Mouse (Mus musculus) left cerebral cortex, adult 2 months (tissue): ENCODE measurements around the gene Cldn24. TPM values are rescaled to one million over a fixed set of nuclear protein-coding genes. Genes with fewer than 3 reads are reported as not detected.

ENCODE experiments used
- DNase-seq, 2 experiments: peaks; one replicate each; pipeline ENCODE4 v3.0.0; 2021 to 2022; ENCODE audit warnings: low spot score in 2 of 2, mixed read lengths in 1 of 2; ENCODE audit errors: extremely low spot score in 1 of 2
- H3K27ac ChIP-seq: fragments of 200-600 bp; 2 replicates; pipeline ENCODE4 v1.8.1; 2022
- H3K4me3 ChIP-seq: fragments of 200-600 bp; 2 replicates; pipeline ENCODE4 v1.8.1; 2022
- CTCF ChIP-seq: fragments of 200-600 bp; IDR thresholded peaks from 2 replicates; pipeline ENCODE4 v1.8.1; 2022; ENCODE audit warnings: antibody characterized with exemption, mild to moderate bottlenecking, moderate library complexity
- intact Hi-C: fragments of 180-260 bp; cut with DNase I; formaldehyde crosslinking; loops from one replicate; pipeline ENCODE4 v1.15.1; 2025
- long read RNA-seq, 2 experiments: library from polyadenylated mRNA; stranded (forward); transcript quantifications; one replicate each; pipeline ENCODE4 v2.0.0; 2021; ENCODE audit warnings: borderline mapping rate in 2 of 2
- total RNA-seq, 2 experiments: library from RNA; stranded (reverse); gene quantifications; 2 replicates each; pipeline ENCODE4 v1.2.3; 2021

Cldn24 gene
- total RNA-seq: not detected
- long read RNA-seq, experiment 1: 0 reads
- long read RNA-seq, experiment 2: 0 reads

- intact Hi-C loops: no loop called here
- Histone ChIP-seq H3K4me3 (no peak within 1 kb of the TSS), H3K27ac (peak within 1 kb of the TSS; percentile 24; the same call in 1 of the 2 replicates)
- no peak for DNase-seq
- no peak for TF ChIP-seq CTCF
These were observed at the start of gene Cldn24 for GRCm38 (mm10) chr8:47821843-47822242. TSS of gene Cldn24 (plus strand) at chr8:47822143.

- intact Hi-C loops: no loop called here
- TF ChIP-seq CTCF: no peak
- no peak overlapping the region for H3K27ac ChIP-seq
- no peak for DNase-seq
- no peak overlapping the region for H3K4me3 ChIP-seq
These were observed 49.0 kb upstream of the Cldn24 start for GRCm38 (mm10) chr8:47772986-47773385.

- DNase-seq: no peak
- TF ChIP-seq CTCF: no peak
- intact Hi-C loops: no loop called here
- Histone ChIP-seq H3K27ac (no peak overlapping the region), H3K4me3 (no peak overlapping the region)
These were observed 44.5 kb upstream of the Cldn24 start for GRCm38 (mm10) chr8:47777415-47777814.

- no peak for DNase-seq
- no peak overlapping the region for H3K4me3 ChIP-seq
- intact Hi-C loops: no loop called here
- no peak overlapping the region; the same call in 1 of the 2 replicates for H3K27ac ChIP-seq
- TF ChIP-seq CTCF: no peak
These were observed 42.4 kb upstream of the Cldn24 start for GRCm38 (mm10) chr8:47779589-47779988.

- intact Hi-C loops: no loop called here
- DNase-seq: no peak
- H3K4me3 ChIP-seq: no peak overlapping the region
- TF ChIP-seq CTCF: no peak
- peak overlapping the region; percentile 77 for H3K27ac ChIP-seq
These were observed 40.1 kb upstream of the Cldn24 start for GRCm38 (mm10) chr8:47781881-47782280.

GRCm38 (mm10) chr8:47783544-47783943 lies 38.4 kb upstream of the Cldn24 start:
- no peak for TF ChIP-seq CTCF
- no peak for DNase-seq
- intact Hi-C loops: no loop called here
- H3K4me3 ChIP-seq: no peak overlapping the region
- peak overlapping the region; percentile 88 for H3K27ac ChIP-seq

- no peak for TF ChIP-seq CTCF
- peak in 1 of 2 experiments; percentile 22 for DNase-seq
- Histone ChIP-seq H3K4me3 (no peak overlapping the region), H3K27ac (peak overlapping the region; percentile 88)
- intact Hi-C loops: no loop called here
These were observed 38.0 kb upstream of the Cldn24 start for GRCm38 (mm10) chr8:47783944-47784343.

GRCm38 (mm10) chr8:47784436-47784835 lies 37.5 kb upstream of the Cldn24 start:
- H3K27ac ChIP-seq: peak overlapping the region; percentile 88
- no peak for DNase-seq

GRCm38 (mm10) chr8:47786323-47786722 lies 35.6 kb upstream of the Cldn24 start:
- intact Hi-C loops: no loop called here
- DNase-seq: no peak
- Histone ChIP-seq H3K27ac (no peak overlapping the region), H3K4me3 (no peak overlapping the region)
- no peak for TF ChIP-seq CTCF

More at GRCm38 (mm10) chr8:47784436-47784835, 37.5 kb upstream of the Cldn24 start:
- intact Hi-C loops: no loop called here
- H3K4me3 ChIP-seq: no peak overlapping the region
- TF ChIP-seq CTCF: no peak

- intact Hi-C loops: no loop called here
- DNase-seq: no peak
- H3K4me3 ChIP-seq: no peak overlapping the region
- no peak for TF ChIP-seq CTCF
- H3K27ac ChIP-seq: no peak overlapping the region
These were observed 34.2 kb upstream of the Cldn24 start for GRCm38 (mm10) chr8:47787705-47788104.

GRCm38 (mm10) chr8:47791986-47792385 lies 30.0 kb upstream of the Cldn24 start:
- TF ChIP-seq CTCF: no peak
- no peak overlapping the region for H3K27ac ChIP-seq
- no peak for DNase-seq
- intact Hi-C loops: no loop called here
- H3K4me3 ChIP-seq: no peak overlapping the region

- H3K4me3 ChIP-seq: no peak overlapping the region
- no peak for DNase-seq
- no peak overlapping the region for H3K27ac ChIP-seq
- TF ChIP-seq CTCF: no peak
- intact Hi-C loops: no loop called here
These were observed 22.5 kb upstream of the Cldn24 start for GRCm38 (mm10) chr8:47799438-47799837.

- Histone ChIP-seq H3K27ac (no peak overlapping the region), H3K4me3 (no peak overlapping the region)
- intact Hi-C loops: no loop called here
- no peak for TF ChIP-seq CTCF
- DNase-seq: no peak
These were observed 19.6 kb upstream of the Cldn24 start for GRCm38 (mm10) chr8:47802349-47802748.
